ENCODE assay signal across 11 mouse cellular contexts in genomic region chr12:70713499-70714280, GRCm38 (mm10).
DNase-seq lines count a peak whose midpoint lies in the region; ATAC-seq and TF ChIP-seq lines count a peak whose summit lies in the region.
"Had no signal": no experiment of that assay in that cellular context is flagged by ENCODE, and none has a peak within 500 bp of the region (broad histone marks: within the 10 kb centered on the region; RNA-seq: fewer than 3 reads in every experiment).

No protein-coding gene starts in this region.

- no peak for TF ChIP-seq EP300 in stomach, postnatal 0 days (optimal IDR thresholded peaks at IDR 0.05)

- no peak for ATAC-seq in stomach, postnatal 0 days (ENCODE audit: low FRiP score, low TSS enrichment)

- TF ChIP-seq POLR2A in embryonic fibroblast, embryonic 13.5 days (IDR thresholded peaks at IDR 0.05; ENCODE audit: low read depth, low read length): no peak
- TF ChIP-seq POLR2A in thymus, adult 2 months (IDR thresholded peaks at IDR 0.05; ENCODE audit: control insufficient read depth, extremely low read depth, insufficient read depth, low read length, poor library complexity): no peak

- H3K9me3 ChIP-seq in stomach, postnatal 0 days (ENCODE audit: control insufficient read depth, low read length): no peaks in the 10 kb centered on the region
- H3K9me3 ChIP-seq: heart, embryonic 13.5 days; neural tube, embryonic 12.5 days had no signal

- peaks cover 19% of the 10 kb centered on the region for H3K4me1 ChIP-seq in embryonic fibroblast, embryonic 13.5 days (ENCODE audit: control insufficient read depth, insufficient read depth, low read length)
- H3K4me1 ChIP-seq in stomach, postnatal 0 days (replicated peaks; ENCODE audit: control insufficient read depth, insufficient read depth): peaks cover 5% of the 10 kb centered on the region; the same call in 1 of the 2 replicates
- H3K4me1 ChIP-seq in thymus, adult 2 months (replicated peaks; ENCODE audit: control insufficient read depth, insufficient read depth, low read length): peaks cover 8% of the 10 kb centered on the region
- H3K4me1 ChIP-seq: neural tube, embryonic 12.5 days had no signal

- intact Hi-C loops in gastrocnemius, postnatal 14 days (cut with DNase I; ENCODE audit: low total_unique reads): no loop called here

- 35% methylated on average over 18 of the region's 18 CpGs for WGBS in stomach, postnatal 0 days
- WGBS in thymus, adult 2 months: 30% methylated on average over 18 of the region's 18 CpGs

- peak overlapping the region; percentile 98 for H3K27ac ChIP-seq in embryonic fibroblast, embryonic 13.5 days (ENCODE audit: insufficient read depth, low read length)
- H3K27ac ChIP-seq in stomach, postnatal 0 days (replicated peaks): no peak overlapping the region
- H3K27ac ChIP-seq in thymus, adult 2 months (ENCODE audit: control insufficient read depth, insufficient read depth, low read length): no peak overlapping the region
- H3K27ac ChIP-seq: heart, embryonic 13.5 days; neural tube, embryonic 12.5 days had no signal

- H3K36me3 ChIP-seq in stomach, postnatal 0 days (ENCODE audit: control insufficient read depth, insufficient read depth, low read length): no peaks in the 10 kb centered on the region
- H3K36me3 ChIP-seq in thymus, adult 2 months (ENCODE audit: control insufficient read depth, insufficient read depth, low read length): no peaks in the 10 kb centered on the region
- H3K36me3 ChIP-seq: heart, embryonic 13.5 days; neural tube, embryonic 12.5 days had no signal

- TF ChIP-seq CTCF in embryonic fibroblast, embryonic 13.5 days (IDR thresholded peaks at IDR 0.05; ENCODE audit: borderline replicate concordance, insufficient read depth, low read length): no peak
- TF ChIP-seq CTCF in stomach, postnatal 0 days (IDR thresholded peaks at IDR 0.05; ENCODE audit: low read depth): no peak
- no peak for TF ChIP-seq CTCF in thymus, adult 2 months (IDR thresholded peaks at IDR 0.05; ENCODE audit: borderline replicate concordance, control insufficient read depth, extremely low read depth, insufficient read depth, low read length, poor library complexity)

- H3K9ac ChIP-seq in stomach, postnatal 0 days (ENCODE audit: low read length): no peak overlapping the region; the same call in 1 of the 2 replicates
- H3K9ac ChIP-seq: heart, embryonic 13.5 days; neural tube, embryonic 12.5 days had no signal

- H3K27me3 ChIP-seq in stomach, postnatal 0 days (ENCODE audit: control insufficient read depth, insufficient read depth, low read length): no peaks in the 10 kb centered on the region
- H3K27me3 ChIP-seq in thymus, adult 2 months (ENCODE audit: control insufficient read depth, insufficient read depth, low read length): no peaks in the 10 kb centered on the region
- H3K27me3 ChIP-seq: heart, embryonic 13.5 days; neural tube, embryonic 12.5 days had no signal

- no peak overlapping the region for H3K4me3 ChIP-seq in embryonic fibroblast, embryonic 13.5 days (ENCODE audit: insufficient read depth, low read length)
- no peak overlapping the region for H3K4me3 ChIP-seq in stomach, postnatal 0 days (ENCODE audit: low read depth, low read length)
- H3K4me3 ChIP-seq in thymus, adult 2 months (ENCODE audit: control insufficient read depth, insufficient read depth, low read length): no peak overlapping the region
- H3K4me3 ChIP-seq: heart, embryonic 13.5 days; neural tube, embryonic 12.5 days had no signal

- DNase-seq in gastrocnemius, postnatal 14 days: peak; percentile 13
- DNase-seq in gastrocnemius, postnatal 4 days (ENCODE audit: low spot score in 2 of 2): no peak
- peak; percentile 34 for DNase-seq in right cerebral cortex, postnatal 25 days
- no peak for DNase-seq in right cerebral cortex, postnatal 10 days (ENCODE audit: low spot score in 2 of 2)
- no peak for DNase-seq in stomach, postnatal 0 days (ENCODE audit: low spot score)
- DNase-seq in thymus, adult 2 months: no peak
- DNase-seq in layer of hippocampus, postnatal 10 days (ENCODE audit: low spot score in 2 of 2): no peak
- DNase-seq: cerebellum, postnatal 10 days had no signal

- H3K4me2 ChIP-seq in stomach, postnatal 0 days (replicated peaks; ENCODE audit: low read depth): peak overlapping the region; percentile 8; the same call in 1 of the 2 replicates
- H3K4me2 ChIP-seq: heart, embryonic 13.5 days; neural tube, embryonic 12.5 days had no signal

Comparison
In these comparisons a context has a peak if more than half of its experiments do, and no peak if none do; other contexts are left out.
1. DNase-seq: peak in gastrocnemius, postnatal 14 days (single experiment) and right cerebral cortex, postnatal 25 days (single experiment); none in gastrocnemius, postnatal 4 days (0 of 2), right cerebral cortex, postnatal 10 days (0 of 2), stomach, postnatal 0 days (single experiment), thymus, adult 2 months (single experiment) and layer of hippocampus, postnatal 10 days (0 of 2).